Mouse (Mus musculus) gastrocnemius, adult 8-10 months (tissue): ENCODE measurements around the gene Gfpt2. TPM values are rescaled to one million over a fixed set of nuclear protein-coding genes. Genes with fewer than 3 reads are reported as not detected.
"Not testable (repeated sequence)": the region's sequence is repeated elsewhere in the genome, so short reads cannot be mapped to it uniquely, and the experiment has no call there.

ENCODE experiments used
- DNase-seq, 2 experiments: peaks; one replicate each; pipeline ENCODE4 v3.0.0; 2022; ENCODE audit warnings: low spot score in 2 of 2
- total RNA-seq, 4 experiments: library from RNA; stranded (reverse); gene quantifications; 2 replicates each; pipeline ENCODE4 v1.2.4; 2022

Gfpt2 gene
- total RNA-seq, result 1 to 10 TPM; 3.0 to 6.9 (median 5.8) TPM

DNA sequence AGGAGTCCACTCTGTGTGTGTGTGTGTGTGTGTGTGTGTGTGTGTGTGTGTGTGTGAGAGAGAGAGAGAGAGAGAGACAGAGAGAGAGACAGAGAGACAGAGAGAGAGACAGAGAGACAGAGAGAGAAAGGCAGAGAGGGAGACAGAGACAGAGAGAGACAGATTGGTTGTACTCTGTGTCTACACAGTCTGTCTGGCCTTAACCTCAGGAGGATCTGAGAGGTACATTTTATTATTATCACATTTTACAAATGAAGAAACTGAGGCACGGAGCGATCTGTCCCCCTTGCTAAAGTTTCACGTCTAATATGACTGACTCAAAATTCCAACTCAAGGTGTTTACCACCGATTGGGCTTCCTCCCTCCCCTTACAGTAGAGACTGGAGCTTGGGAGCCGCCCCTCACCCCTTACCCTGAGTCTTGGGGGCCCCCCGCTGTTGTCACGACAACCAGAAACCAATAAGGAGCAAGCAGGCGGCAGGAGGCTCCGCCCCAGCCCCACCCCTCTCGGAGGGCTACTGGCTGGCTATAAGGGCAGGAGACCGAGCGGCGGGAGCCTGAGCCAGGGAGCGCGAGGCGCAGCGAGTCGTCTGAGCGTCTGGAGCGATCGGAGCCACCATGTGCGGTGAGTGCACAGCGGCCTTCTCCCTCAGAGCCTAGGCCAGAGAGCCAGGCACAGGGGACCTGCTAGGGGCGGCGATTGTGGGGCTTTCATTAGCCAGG, at the start of gene Gfpt2:
Gene Gfpt2 (plus strand): TSS at position 560 of the 723 bp plus-strand sequence.
- peak; percentile 74 to 78 for DNase-seq

DNA sequence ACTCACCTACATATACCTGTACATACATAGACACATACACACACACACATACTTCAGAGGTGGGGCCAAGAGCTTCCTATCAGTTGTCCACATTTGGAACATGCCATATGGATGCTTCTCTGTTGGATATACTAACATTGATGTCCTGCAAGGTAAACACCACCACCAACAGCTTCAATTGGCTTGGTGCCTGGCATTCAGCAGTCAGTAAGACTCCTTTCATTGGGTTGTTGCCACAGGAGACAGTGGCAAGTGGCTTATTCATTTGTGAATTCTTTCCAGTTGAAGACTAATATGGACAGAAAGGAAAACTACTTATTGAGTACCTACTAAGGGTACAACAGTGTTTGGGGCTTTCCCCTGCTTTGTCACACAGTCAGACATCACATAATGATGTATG, 49.0 kb upstream of the Gfpt2 start:
- DNase-seq, result no peak

DNA sequence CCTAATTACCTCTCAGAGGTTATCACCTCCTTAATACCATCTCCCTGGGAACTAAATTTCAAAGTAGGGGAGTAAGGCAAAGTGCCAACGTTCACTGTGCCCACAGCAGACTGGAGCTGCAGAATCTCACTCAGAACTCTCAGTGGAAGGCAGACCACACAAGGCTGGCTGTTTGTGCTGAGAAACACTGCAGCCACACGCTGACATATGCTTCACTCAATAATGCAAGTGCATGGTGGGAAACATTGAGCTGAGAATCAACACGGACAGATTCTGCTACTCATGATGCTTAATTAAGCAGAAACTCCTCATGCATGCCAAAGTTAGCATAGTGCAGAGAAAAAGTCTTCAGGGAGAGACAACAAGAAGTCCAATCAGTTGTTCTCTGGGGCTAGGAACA, 48.1 kb upstream of the Gfpt2 start:
- no peak for DNase-seq

DNA sequence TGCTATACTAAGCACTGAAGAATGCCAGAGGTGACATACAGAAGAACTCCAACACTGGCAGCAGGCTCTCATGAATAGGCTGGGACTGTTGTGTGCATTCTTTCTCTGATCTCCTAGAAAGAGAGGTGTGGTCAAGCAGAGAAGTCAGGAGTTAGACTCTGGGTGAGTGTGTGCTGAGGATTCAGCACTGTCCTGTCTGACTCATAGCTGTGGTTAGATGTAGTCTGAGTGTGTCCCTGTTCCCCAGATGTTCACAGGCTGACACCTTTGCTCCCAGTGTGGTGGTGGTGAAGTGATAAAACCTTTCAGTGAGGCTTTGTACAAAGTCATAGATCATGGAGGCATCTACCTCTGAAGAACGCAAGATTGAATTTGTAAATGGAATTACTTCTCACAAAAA, 47.2 kb upstream of the Gfpt2 start:
- DNase-seq, result no peak

DNA sequence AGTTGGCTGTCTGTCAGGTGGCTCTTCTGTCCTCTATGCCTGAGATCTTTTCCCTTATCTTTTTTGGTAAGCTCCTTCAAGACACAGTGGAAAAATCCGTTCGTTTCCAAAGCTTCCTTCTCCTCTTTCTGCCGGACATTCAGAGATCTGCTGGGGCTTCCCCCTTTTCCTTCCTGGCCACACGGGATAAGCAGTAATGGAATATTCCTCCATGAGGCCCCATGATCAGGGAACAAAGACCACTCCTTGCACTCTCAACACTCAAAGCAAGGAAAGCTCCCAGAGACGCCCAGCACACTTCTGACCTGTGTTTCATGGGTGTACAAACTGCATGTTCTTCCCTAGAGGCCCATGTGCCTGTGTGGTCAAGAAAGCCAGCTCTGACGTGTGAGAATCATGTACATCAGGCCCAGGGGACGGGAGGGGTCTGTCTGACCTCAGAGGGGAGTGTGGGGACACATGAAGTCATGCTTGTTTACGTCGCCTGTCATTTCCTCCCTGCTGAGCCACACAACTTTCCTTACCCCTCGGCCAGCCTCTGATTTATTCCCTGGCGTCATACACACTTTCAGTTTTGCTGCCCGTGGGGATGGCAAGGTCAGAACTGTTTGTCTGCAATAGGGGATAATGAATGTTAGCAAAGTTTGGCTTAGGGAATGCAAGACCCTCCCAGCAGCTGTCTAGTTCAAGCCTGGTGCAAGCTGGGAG, 38.9 kb upstream of the Gfpt2 start:
- peak; percentile 53 to 54 for DNase-seq

DNA sequence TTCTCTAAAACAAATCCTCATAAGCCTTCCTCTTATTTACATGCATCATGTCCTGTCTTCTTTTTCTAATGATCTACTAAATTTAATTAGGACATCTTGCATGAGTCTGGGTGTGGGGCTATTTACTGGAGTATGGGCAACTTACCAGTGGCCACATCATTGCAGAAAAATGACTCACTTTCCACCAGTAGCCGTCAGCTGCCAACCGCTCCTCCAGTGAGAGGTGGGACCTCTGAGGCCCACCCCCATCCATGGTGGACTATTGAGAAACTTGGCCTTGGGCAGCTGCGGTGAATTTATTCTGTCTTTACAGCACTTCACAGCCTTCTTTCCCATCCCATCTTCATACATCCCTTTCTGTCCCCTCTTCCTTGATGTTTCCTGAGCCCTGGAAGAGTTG, 35.9 kb upstream of the Gfpt2 start:
- no peak for DNase-seq

DNA sequence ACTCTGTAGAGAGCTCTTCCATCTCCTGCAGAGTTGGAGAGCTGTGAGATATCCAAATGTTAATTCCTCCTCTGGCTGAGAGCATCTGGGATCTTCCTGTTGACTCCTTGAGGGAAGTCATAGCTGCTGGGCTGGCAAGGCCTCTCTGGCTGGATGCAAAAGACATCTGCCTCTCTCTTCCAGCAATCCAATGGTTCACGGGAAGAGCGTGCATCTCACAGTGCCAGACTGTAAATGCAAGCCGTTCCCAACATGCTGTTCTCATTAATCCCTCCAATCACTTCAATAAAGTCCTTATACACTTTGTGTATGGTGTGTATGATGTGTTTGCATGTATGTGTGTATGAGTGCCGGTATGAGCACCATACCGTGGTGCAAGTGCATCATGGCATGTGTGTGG, 32.8 kb upstream of the Gfpt2 start:
- no peak for DNase-seq

DNA sequence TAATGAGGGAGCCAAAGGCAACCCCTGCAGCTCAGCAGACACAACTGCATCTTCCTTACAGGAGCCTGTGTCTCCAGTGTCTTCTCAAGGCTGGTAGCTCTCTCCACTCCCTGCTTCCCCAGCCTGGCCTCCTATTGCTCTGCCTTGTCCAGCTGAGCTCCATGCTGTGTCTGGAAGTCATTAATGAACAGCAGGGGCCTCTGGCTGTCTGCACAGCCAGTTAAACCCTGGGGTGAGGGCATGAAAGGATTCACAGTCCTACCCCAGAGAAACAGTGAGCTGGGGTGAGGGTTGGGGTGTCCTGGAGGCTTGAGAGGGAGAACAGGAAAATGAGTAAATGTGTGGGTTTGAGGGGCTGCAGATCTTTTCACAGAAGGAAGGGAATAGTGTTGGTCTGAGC, 30.4 kb upstream of the Gfpt2 start:
- no peak for DNase-seq

DNA sequence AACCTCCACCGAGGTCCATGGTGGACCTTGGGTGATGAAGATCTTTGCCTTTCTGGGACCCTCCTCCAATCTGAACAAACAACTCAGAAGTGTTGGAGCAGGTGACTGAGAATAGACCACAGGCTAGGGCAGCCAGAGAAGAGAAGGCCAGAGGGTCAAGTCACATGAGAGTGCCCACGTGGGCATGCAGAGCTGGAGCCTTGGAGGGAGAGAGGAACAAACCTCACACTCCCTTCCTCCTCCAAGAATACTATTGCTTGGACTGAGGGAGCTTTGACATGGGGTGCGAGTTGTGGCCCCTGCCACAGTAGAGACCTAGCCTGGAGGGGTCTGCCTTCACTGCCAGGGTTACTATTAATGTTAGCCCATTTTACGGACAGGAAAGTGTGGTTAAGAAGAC, 30.0 kb upstream of the Gfpt2 start:
- DNase-seq, result no peak

DNA sequence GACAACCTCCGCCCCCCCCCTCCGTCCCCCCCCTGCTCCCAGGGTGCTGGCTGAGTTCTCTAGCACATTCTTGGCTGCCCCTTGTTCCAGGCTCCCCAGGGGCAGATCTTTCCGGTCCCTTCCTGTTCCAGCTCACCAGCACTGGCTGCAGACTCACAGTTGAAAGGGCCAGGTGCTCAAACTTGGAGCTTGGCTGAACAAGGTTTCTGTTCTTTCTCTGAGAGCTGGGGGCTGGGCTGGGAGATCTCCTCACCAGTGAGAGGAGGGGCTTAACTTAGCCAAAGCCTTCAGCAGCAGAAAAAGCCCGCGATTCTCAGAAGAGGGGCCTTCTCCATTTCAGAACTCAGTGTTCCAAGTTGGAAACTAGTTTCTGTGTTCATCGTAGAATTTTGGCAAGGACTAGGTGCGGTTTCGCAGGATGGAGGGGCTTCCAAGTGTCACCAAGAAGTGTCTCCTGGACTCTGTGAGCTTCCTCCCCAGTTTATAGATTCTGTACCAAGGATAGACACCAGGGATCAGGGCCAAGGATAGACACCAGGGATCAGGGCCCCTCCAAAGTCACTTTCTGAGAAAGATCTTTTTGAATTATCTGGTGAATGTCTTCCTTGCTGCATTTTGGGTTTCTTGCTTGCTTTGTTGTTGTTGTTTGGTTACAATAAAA, 29.2 kb upstream of the Gfpt2 start:
- DNase-seq, result peak; percentile 48 to 62

DNA sequence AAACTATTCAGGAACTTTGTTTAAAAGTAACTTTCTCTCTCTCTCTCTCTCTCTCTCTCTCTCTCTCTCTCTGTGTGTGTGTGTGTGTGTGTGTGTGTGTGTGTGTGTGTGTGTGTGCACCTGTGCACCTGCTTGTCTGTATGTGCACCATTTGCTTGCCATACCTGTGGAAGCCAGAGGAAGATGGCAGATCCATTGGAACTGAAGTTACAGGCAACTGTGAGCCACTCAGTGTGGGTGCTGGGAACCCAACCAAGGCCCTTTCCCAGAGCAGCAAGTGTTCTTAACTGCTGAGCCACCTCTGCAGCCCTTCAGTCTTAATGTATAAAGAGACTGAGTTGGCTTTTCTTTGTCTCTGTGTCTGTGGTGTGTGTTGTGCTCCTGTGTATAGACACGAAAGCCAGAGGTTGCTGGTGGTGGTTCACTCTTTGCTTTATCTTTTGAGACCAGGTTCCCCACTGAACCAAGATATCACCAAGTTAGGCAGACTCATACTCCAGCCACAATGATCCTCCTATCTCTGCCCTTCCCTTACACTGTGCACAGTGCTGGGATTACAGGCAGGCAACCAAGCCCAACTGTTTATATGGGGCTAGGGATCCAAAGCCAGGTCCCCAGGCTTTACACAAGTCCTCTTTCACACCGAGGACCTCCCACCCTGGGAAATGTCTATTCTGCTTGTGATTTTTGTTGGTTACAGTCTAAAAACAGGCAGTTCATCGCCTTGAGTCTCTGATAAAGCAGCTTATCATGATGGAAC, 28.4 kb upstream of the Gfpt2 start:
- DNase-seq, result no peak

DNA sequence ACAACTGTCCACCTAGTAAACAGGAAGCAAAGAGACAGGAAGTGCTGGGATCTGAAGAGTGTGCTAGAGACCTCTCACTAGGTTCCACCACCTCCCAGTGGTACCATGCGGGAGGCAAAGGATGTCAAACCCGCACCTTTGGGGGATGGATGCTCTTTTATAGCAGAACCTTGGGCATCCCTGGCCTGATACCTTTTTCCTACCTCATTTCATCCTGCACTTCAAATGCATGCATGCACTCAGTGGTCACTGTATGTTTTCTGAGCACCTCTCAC, 27.9 kb upstream of the Gfpt2 start:
- no peak for DNase-seq

DNA sequence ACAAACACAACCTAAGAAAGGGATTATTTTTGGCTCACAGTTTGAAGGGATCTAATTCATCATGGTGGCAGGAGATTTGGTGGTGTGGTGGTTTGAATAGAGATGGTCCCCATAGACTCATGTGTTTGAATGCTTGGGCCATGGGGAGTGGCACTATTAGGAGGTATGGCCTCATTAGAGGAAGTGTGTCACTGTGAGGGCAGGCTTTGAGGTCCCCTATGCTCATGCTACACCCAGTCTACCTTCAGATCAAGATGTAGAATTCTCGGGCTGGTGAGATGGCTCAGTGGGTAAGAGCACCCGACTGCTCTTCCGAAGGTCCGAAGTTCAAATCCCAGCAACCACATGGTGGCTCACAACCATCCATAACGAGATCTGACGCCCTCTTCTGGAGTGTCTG, 26.5 kb upstream of the Gfpt2 start:
- not testable (repeated sequence) for DNase-seq

DNA sequence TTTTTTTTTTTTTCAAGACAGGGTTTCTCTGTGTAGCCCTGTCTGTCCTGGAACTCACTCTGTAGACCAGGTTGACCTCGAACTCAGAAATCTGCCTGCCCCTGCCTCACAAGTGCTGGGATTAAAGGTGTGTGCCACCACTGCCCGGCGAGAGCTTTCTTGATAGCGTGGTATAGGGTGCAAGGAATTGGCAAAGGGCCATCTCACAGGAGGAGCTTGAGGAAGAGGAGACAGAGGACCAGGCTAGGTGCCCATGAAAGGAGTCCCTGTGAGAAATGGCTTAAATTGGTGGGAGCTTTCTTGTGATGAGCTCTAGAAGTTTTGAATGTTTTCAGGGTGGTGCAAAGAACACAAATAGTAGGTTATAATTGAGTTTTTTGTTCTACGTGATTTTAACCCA, 25.2 kb upstream of the Gfpt2 start:
- DNase-seq, result no peak

DNA sequence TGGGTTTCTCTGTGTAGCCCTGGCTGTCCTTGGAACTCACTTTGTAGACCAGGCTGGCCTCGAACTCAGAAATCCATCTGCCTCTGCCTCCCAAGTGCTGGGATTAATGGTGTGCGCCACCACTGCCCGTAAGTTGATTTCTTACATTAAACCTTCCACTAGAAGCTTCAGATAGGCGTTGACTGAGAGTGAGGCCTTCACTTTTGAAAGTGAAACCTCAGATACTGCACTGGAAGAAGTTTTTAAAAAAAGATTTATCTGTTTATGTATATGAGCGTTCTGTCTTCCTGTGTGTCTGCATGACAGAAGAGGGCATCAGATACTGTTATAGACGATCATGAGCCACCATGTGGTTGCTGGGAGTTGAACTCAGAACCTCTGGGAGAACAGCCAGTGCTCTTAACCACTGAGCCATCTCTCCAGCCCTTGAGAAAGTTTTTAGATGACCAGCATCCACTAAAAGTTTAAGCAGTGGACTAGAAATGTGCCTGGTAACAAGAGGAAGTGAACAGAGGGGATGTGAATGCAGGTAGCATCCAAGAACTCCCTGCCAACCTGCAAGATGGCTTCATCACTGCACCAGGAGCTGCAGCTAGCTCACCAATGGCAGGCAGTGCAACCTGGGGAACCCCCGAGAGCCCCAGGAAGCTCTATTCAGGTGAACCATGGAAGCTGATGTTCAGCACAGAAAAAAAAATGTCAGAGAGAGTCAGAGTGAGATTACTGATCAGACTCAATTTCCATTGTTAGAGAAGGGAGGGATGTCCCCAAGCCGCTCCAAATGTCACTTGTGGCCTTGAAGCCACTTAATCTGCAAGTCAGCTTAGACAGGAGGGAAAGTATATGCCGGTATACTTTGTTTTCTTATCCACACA, 23.1 kb upstream of the Gfpt2 start:
- no peak for DNase-seq

DNA sequence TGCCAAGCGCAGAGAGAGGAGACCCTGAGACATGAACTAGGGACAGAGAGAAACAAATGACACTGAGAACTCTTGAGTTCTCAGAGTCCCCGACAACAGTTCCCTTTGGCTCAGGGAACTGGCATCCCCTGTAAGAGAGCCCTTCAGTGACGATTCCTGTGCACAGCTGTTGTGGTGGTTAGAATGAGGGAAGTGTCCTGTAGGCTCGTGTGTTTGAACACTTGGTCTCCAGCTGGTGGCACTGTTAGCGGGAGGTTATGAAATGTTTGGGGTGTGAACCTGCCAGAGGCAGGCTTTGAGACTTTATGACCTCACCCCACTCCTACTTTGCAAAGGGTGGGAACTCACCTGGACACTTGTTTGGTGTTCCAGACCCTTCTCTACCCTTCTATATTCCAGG, 21.7 kb upstream of the Gfpt2 start:
- DNase-seq, result no peak

DNA sequence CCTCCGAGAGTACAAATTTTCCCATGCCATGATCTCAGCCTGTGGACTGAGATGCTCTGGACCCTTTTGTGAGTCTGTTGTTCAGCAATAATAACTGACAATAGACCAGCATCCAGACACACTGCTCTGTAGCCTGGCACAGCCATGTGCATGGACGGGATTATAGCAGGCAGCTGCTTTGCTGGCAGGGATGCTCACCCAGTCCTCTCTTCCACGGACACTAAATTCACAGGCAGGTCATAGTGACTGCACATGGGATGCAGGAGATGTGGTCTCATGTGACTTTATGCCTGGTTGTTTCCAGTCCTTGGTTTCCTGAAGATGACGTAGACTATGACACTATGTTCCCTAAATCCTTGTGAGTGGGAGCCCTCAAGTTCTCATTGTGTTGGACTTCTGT, 19.1 kb upstream of the Gfpt2 start:
- DNase-seq, result no peak

DNA sequence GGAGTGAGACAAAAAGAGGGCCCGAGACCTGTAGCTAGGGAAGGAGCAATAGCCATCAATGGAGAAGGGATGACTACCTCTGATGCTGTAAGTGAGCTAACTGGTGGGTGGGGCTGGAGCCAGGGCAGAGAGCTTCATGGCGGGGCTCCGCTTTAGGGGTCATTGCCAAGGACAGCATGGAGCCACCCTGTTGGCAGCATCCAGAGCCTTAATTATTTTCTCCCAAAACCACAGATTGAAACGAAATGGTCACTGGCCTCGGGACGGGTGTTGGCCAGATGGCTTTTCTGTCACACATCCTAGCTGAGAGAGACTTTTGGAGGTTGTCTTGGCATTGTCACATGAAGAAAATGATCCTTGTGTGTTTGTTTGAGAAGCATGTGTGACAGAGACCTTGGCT, 15.1 kb upstream of the Gfpt2 start:
- peak in 1 of 2 experiments; percentile 9 for DNase-seq

DNA sequence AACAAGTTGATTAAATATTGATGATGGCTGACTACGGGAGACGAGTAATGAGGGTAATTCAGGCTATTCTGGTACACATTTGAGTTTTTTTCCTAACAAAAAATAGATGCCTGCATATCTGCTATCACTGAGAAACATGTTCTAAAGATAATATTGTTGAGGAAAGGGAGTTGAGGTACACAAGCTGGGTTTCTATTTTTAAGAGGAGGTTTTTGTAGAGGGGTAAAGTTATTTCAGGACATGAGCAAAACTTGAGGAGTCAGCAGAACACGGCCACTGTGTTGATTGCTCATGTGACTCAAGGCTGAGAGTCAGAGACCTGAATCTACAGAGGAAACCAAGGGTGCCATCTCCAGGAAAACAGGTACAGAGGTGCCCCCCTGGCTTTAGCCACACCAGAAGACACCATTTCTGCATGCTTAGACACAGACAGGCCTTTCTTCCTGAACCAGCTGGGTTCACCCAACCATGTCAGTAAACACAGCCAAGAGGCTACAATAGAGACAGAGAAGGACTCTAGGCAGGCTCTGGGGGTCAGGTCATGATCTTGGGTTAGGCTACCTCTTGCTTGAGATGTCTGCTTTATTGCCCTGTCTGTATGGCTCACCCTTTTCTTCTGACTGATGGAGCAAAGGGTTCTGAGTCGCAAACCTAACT, 13.7 kb upstream of the Gfpt2 start:
- DNase-seq, result no peak

DNA sequence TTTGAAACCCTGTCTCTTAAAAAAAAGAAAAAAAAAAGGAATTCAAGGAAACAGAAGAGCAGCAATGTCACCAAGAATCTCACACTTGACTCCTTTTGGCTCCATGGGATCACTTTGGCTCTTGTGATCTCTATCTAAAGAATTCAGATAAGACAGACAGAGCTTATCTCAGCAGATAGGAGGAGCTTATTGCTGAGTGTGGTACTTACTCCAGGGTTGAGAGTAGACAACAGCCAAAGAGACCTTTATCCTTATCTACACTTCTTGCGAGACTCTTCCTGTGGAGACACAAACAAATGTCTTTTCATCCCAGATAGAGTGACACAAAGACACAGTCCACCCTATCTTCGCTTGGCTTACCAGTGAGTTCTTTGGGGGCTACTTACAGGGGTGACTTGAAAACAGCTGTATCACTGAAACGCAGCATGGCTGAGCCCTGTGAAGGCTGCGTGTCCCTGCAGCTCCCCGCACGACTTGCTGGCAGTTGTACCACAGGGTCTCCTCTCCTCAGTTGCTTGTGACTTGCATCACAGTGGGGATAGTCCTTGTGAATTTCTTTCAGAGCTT, 12.1 kb upstream of the Gfpt2 start:
- DNase-seq, result no peak
